Mouse (Mus musculus): ENCODE results near the gene Crybg3.

GRCm38 (mm10) chr16:59463567-59463966 is 137.2 kb downstream of the Crybg3 start:
- TF ChIP-seq CTCF (IDR thresholded peaks at IDR 0.05; ENCODE audit: low read depth), result no peak
- no peak for TF ChIP-seq EP300 (IDR thresholded peaks at IDR 0.05; ENCODE audit: low read depth)

All from liver, embryonic 14.5 days (tissue).